Mouse (Mus musculus): ENCODE results near the gene Adamtsl1.

DNA sequence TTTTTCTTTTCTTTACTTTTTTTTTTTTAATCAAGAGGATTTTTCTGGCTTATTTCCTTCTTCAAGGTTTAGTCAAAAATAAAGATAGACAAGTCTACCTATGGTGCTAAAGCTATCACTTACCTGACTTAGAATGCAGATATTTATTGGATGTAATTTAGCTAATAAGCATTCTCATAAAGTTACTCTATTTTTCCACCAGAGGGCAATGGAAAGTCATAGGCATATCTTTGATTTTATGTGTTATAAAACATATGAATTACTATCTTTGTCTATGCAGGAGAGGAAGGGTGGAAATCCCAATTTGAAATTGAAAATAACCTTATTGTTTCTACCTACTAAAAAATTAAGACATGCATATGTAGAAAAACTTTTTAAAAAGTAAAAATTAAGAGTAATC is 418.2 kb downstream of the Adamtsl1 start:
- peak; percentile 41 for TF ChIP-seq CTCF (IDR thresholded peaks at IDR 0.05)
- no peak for TF ChIP-seq EP300 (IDR thresholded peaks at IDR 0.05)
